In genomic region chr17:23330657-23331056, GRCm38 (mm10) we compare ENCODE assay signal across 28 mouse cellular contexts. TPM values are rescaled to one million over a fixed set of nuclear protein-coding genes. Genes with fewer than 3 reads are reported as not detected.
"Had no signal": no experiment of that assay in that cellular context is flagged by ENCODE, and none has a peak within 500 bp of the region (broad histone marks: within the 10 kb centered on the region; RNA-seq: fewer than 3 reads in every experiment).

No protein-coding gene starts in this region.

- H3K27ac ChIP-seq: limb, embryonic 12.5 days; limb, embryonic 15.5 days; liver, embryonic 13.5 days; midbrain, embryonic 12.5 days; midbrain, embryonic 15.5 days; neural tube, embryonic 13.5 days had no signal

- H3K4me1 ChIP-seq: limb, embryonic 12.5 days; limb, embryonic 15.5 days; liver, embryonic 13.5 days; midbrain, embryonic 12.5 days; midbrain, embryonic 15.5 days; neural tube, embryonic 13.5 days had no signal

- H3K27me3 ChIP-seq: limb, embryonic 12.5 days; limb, embryonic 15.5 days; liver, embryonic 13.5 days; midbrain, embryonic 12.5 days; midbrain, embryonic 15.5 days; neural tube, embryonic 13.5 days had no signal

- H3K9me3 ChIP-seq: limb, embryonic 15.5 days had no signal

- H3K4me3 ChIP-seq: limb, embryonic 12.5 days; limb, embryonic 15.5 days; liver, embryonic 13.5 days; midbrain, embryonic 12.5 days; midbrain, embryonic 15.5 days; myocyte; neural tube, embryonic 13.5 days had no signal

- DNase-seq: kidney, adult 18-20 months; kidney, adult 9 months; kidney, postnatal 14 days; kidney, postnatal 4 days; left cerebral cortex, postnatal 4 days; liver, embryonic 13.5 days; lung, adult 2 months; lung, postnatal 14 days; lung, postnatal 4 days; thymus, adult 2 months; thymus, postnatal 14 days; thymus, postnatal 4 days had no signal

- ATAC-seq: midbrain, embryonic 15.5 days had no signal

- H3K9ac ChIP-seq: limb, embryonic 12.5 days; limb, embryonic 15.5 days; liver, embryonic 13.5 days; midbrain, embryonic 12.5 days; midbrain, embryonic 15.5 days; neural tube, embryonic 13.5 days had no signal

- H3K4me2 ChIP-seq: limb, embryonic 12.5 days; limb, embryonic 15.5 days; liver, embryonic 13.5 days; midbrain, embryonic 12.5 days; midbrain, embryonic 15.5 days; neural tube, embryonic 13.5 days had no signal

- H3K36me3 ChIP-seq: limb, embryonic 12.5 days; limb, embryonic 15.5 days; liver, embryonic 13.5 days; midbrain, embryonic 12.5 days; midbrain, embryonic 15.5 days; neural tube, embryonic 13.5 days had no signal

RNA-seq across cellular contexts. Expression of gene Vmn2r115, which starts 12.9 kb away (rescaled TPM):
- total RNA-seq: layer of hippocampus, adult 18-20 months; layer of hippocampus, postnatal 14 days; megakaryocyte, adult 5-6 weeks had no signal
- polyA plus RNA-seq: kidney, embryonic 16.5 days; limb, embryonic 12.5 days; limb, embryonic 15.5 days; liver, embryonic 13.5 days; liver, embryonic 16.5 days; lung, adult 2 months; lung, embryonic 16.5 days; midbrain, embryonic 12.5 days; midbrain, embryonic 15.5 days; myocyte; neural tube, embryonic 13.5 days; small intestine, adult 2 months; stomach, embryonic 16.5 days; thymus, adult 2 months had no signal

RNA-seq across cellular contexts. Expression of gene Vmn2r114, which starts 18.3 kb away (rescaled TPM):
- total RNA-seq: layer of hippocampus, adult 18-20 months; layer of hippocampus, postnatal 14 days; left cerebral cortex, adult 8-10 months; left cerebral cortex, postnatal 14 days; megakaryocyte, adult 5-6 weeks had no signal
- polyA plus RNA-seq: kidney, embryonic 16.5 days; limb, embryonic 12.5 days; liver, embryonic 13.5 days; liver, embryonic 16.5 days; lung, adult 2 months; lung, embryonic 16.5 days; midbrain, embryonic 12.5 days; midbrain, embryonic 15.5 days; myocyte; neural tube, embryonic 13.5 days; small intestine, adult 2 months; stomach, embryonic 16.5 days; thymus, adult 2 months had no signal

RNA-seq across cellular contexts. Expression of gene Vmn2r116, which starts 53.7 kb away (rescaled TPM):
- total RNA-seq: layer of hippocampus, adult 18-20 months; layer of hippocampus, postnatal 14 days; left cerebral cortex, adult 8-10 months; left cerebral cortex, postnatal 14 days; left cerebral cortex, postnatal 4 days; megakaryocyte, adult 5-6 weeks had no signal
- polyA plus RNA-seq: kidney, embryonic 16.5 days; limb, embryonic 12.5 days; limb, embryonic 15.5 days; liver, embryonic 13.5 days; liver, embryonic 16.5 days; lung, adult 2 months; lung, embryonic 16.5 days; midbrain, embryonic 12.5 days; midbrain, embryonic 15.5 days; myocyte; neural tube, embryonic 13.5 days; small intestine, adult 2 months; stomach, embryonic 16.5 days; thymus, adult 2 months had no signal
